Mouse (Mus musculus): ENCODE data around the gene Dolpp1.

- TF ChIP-seq CTCF (IDR thresholded peaks at IDR 0.05; ENCODE audit: low read depth, low read length) (no peak), POLR2A (IDR thresholded peaks at IDR 0.05; ENCODE audit: borderline replicate concordance, low read depth, low read length) (no peak)
Observed at GRCm38 (mm10) chr2:30403870-30404269, 11.8 kb downstream of the Dolpp1 start.
